Mouse (Mus musculus) mouse embryonic stem cell (cell line): ENCODE results near the gene Asb17.
"Not testable (repeated sequence)": the region's sequence is repeated elsewhere in the genome, so short reads cannot be mapped to it uniquely, and the experiment has no call there.

Experiments used
- in situ Hi-C, 2 experiments: fragments of 300-500 bp; cut with MboI; formaldehyde crosslinking; loops; 1 replicate in 1 of 2; 3 replicates in 1 of 2; pipeline ENCODE4 v1.14.3; 2019 to 2020; ENCODE audit warnings: low sequenced_read_pairs in 2 of 2, low pct_unique_long_range_greater_than_20kb in 1 of 2, mixed read lengths in 1 of 2; ENCODE audit not compliant: unreplicated experiment in 1 of 2

The Asb17 gene

GRCm38 (mm10) chr3:153831014-153831872, 12.8 kb upstream of the Asb17 start:
- in situ Hi-C loops: no loop called here

GRCm38 (mm10) chr3:153831873-153832653, 11.9 kb upstream of the Asb17 start:
- in situ Hi-C loops: no loop called here

GRCm38 (mm10) chr3:153832654-153832945, 11.4 kb upstream of the Asb17 start:
- in situ Hi-C loops: no loop called here

- in situ Hi-C loops: no loop called here
Measured at GRCm38 (mm10) chr3:153834071-153834470, 9.9 kb upstream of the Asb17 start.

- in situ Hi-C loops: no loop called here
Measured at GRCm38 (mm10) chr3:153835455-153836086, 8.4 kb upstream of the Asb17 start.

- in situ Hi-C loops: no loop called here
Measured at GRCm38 (mm10) chr3:153836316-153836715, 7.7 kb upstream of the Asb17 start.

- in situ Hi-C loops: no loop called here
Measured at GRCm38 (mm10) chr3:153837593-153837992, 6.4 kb upstream of the Asb17 start.

- in situ Hi-C loops: no loop called here
Measured at GRCm38 (mm10) chr3:153844757-153845156, 748 bp downstream of the Asb17 start.

- in situ Hi-C loops: no loop called here
Measured at GRCm38 (mm10) chr3:153845500-153845899, 1.5 kb downstream of the Asb17 start.

GRCm38 (mm10) chr3:153846109-153846508, 2.1 kb downstream of the Asb17 start:
- in situ Hi-C loops: no loop called here

- in situ Hi-C loops: no loop called here
Measured at GRCm38 (mm10) chr3:153847207-153847733, 3.3 kb downstream of the Asb17 start.

GRCm38 (mm10) chr3:153849368-153850015, 5.5 kb downstream of the Asb17 start:
- in situ Hi-C loops: no loop called here

GRCm38 (mm10) chr3:153850759-153851158, 6.8 kb downstream of the Asb17 start:
- in situ Hi-C loops: no loop called here

GRCm38 (mm10) chr3:153852266-153852665, 8.3 kb downstream of the Asb17 start:
- in situ Hi-C loops: no loop called here

- in situ Hi-C loops: no loop called here
Measured at GRCm38 (mm10) chr3:153858350-153859001, 14.5 kb downstream of the Asb17 start.

- in situ Hi-C loops: not testable (repeated sequence)
Measured at GRCm38 (mm10) chr3:153860392-153860791, 16.4 kb downstream of the Asb17 start.

GRCm38 (mm10) chr3:153863816-153864215, 19.8 kb downstream of the Asb17 start:
- in situ Hi-C loops: no loop called here
